Mouse (Mus musculus): Measurements from ENCODE around the gene Sertad4. TPM values are rescaled to one million over a fixed set of nuclear protein-coding genes. Genes with fewer than 3 reads are reported as not detected.
A peak's percentile ranks its signal among the peaks of the same experiment; 100 is the strongest.

The Sertad4 gene
- total and polyA plus RNA-seq, 2 experiments from 2014 or later = 4.0 to 5.0 TPM

GRCm38 (mm10) chr1:192896076-192896475, 40.5 kb upstream of the Sertad4 start:
- Histone ChIP-seq H3K27me3 (ENCODE audit: control insufficient read depth, insufficient read depth, low read length) (no peaks in the 10 kb centered on the region), H3K36me3 (replicated peaks; ENCODE audit: control insufficient read depth, insufficient read depth, low read length) (no peaks in the 10 kb centered on the region), H3K4me2 (ENCODE audit: low read depth, low read length) (no peak overlapping the region), H3K9ac (replicated peaks; ENCODE audit: low read depth, low read length) (no peak overlapping the region), H3K4me3 (ENCODE audit: low read depth, low read length) (no peak overlapping the region), H3K9me3 (replicated peaks; ENCODE audit: control insufficient read depth, low read length) (no peaks in the 10 kb centered on the region), H3K4me1 (ENCODE audit: control insufficient read depth, insufficient read depth) (no peaks in the 10 kb centered on the region), H3K27ac (ENCODE audit: low read depth) (no peak overlapping the region)
- no peak for DNase-seq (ENCODE audit: low spot score)
- WGBS = 65% methylated on average over 3 of the region's 3 CpGs
- TF ChIP-seq EP300 (IDR thresholded peaks at IDR 0.05; ENCODE audit: low read depth) = no peak
- no peak for TF ChIP-seq CTCF (IDR thresholded peaks at IDR 0.05; ENCODE audit: low read depth)
- ATAC-seq (ENCODE audit: insufficient read depth, low read depth) = no peak

GRCm38 (mm10) chr1:192890716-192891115, 35.2 kb upstream of the Sertad4 start:
- WGBS = 66% methylated on average over 3 of the region's 3 CpGs

GRCm38 (mm10) chr1:192882617-192883295, 27.2 kb upstream of the Sertad4 start:
- Histone ChIP-seq H3K27ac (ENCODE audit: low read depth) (no peak overlapping the region), H3K4me1 (ENCODE audit: control insufficient read depth, insufficient read depth) (no peaks in the 10 kb centered on the region), H3K9me3 (replicated peaks; ENCODE audit: control insufficient read depth, low read length) (no peaks in the 10 kb centered on the region), H3K36me3 (replicated peaks; ENCODE audit: control insufficient read depth, insufficient read depth, low read length) (no peaks in the 10 kb centered on the region), H3K9ac (replicated peaks; ENCODE audit: low read depth, low read length) (no peak overlapping the region), H3K4me2 (ENCODE audit: low read depth, low read length) (no peak overlapping the region), H3K27me3 (ENCODE audit: control insufficient read depth, insufficient read depth, low read length) (no peaks in the 10 kb centered on the region), H3K4me3 (ENCODE audit: low read depth, low read length) (no peak overlapping the region)
- 0 out of 2 replicates have a peak, but pooled peaks have one; percentile 19 for TF ChIP-seq CTCF (IDR thresholded peaks at IDR 0.05; ENCODE audit: low read depth)
- TF ChIP-seq EP300 (IDR thresholded peaks at IDR 0.05; ENCODE audit: low read depth) = no peak
- 75% methylated on average over 2 of the region's 2 CpGs for WGBS
- DNase-seq (ENCODE audit: low spot score) = no peak
- ATAC-seq (ENCODE audit: insufficient read depth, low read depth) = no peak

More at GRCm38 (mm10) chr1:192890716-192891115, 35.2 kb upstream of the Sertad4 start:
- Histone ChIP-seq H3K4me1 (ENCODE audit: control insufficient read depth, insufficient read depth) (no peaks in the 10 kb centered on the region), H3K27me3 (ENCODE audit: control insufficient read depth, insufficient read depth, low read length) (no peaks in the 10 kb centered on the region), H3K36me3 (replicated peaks; ENCODE audit: control insufficient read depth, insufficient read depth, low read length) (no peaks in the 10 kb centered on the region), H3K9me3 (replicated peaks; ENCODE audit: control insufficient read depth, low read length) (no peaks in the 10 kb centered on the region), H3K9ac (replicated peaks; ENCODE audit: low read depth, low read length) (no peak overlapping the region), H3K27ac (ENCODE audit: low read depth) (no peak overlapping the region), H3K4me3 (ENCODE audit: low read depth, low read length) (no peak overlapping the region), H3K4me2 (ENCODE audit: low read depth, low read length) (no peak overlapping the region)
- TF ChIP-seq EP300 (IDR thresholded peaks at IDR 0.05; ENCODE audit: low read depth) (no peak), CTCF (IDR thresholded peaks at IDR 0.05; ENCODE audit: low read depth) (no peak)
- DNase-seq (ENCODE audit: low spot score) = no peak
- no peak for ATAC-seq (ENCODE audit: insufficient read depth, low read depth)

- Histone ChIP-seq H3K27me3 (ENCODE audit: control insufficient read depth, insufficient read depth, low read length) (no peaks in the 10 kb centered on the region), H3K4me1 (ENCODE audit: control insufficient read depth, insufficient read depth) (no peaks in the 10 kb centered on the region), H3K9ac (replicated peaks; ENCODE audit: low read depth, low read length) (no peak overlapping the region), H3K27ac (ENCODE audit: low read depth) (no peak overlapping the region), H3K4me3 (ENCODE audit: low read depth, low read length) (no peak overlapping the region), H3K4me2 (ENCODE audit: low read depth, low read length) (no peak overlapping the region), H3K36me3 (replicated peaks; ENCODE audit: control insufficient read depth, insufficient read depth, low read length) (no peaks in the 10 kb centered on the region), H3K9me3 (replicated peaks; ENCODE audit: control insufficient read depth, low read length) (no peaks in the 10 kb centered on the region)
- DNase-seq (ENCODE audit: low spot score) (no peak), ATAC-seq (ENCODE audit: insufficient read depth, low read depth) (no peak)
- 81% methylated on average over 4 of the region's 4 CpGs for WGBS
- TF ChIP-seq EP300 (IDR thresholded peaks at IDR 0.05; ENCODE audit: low read depth) = no peak
- 0 out of 2 replicates have a peak, but pooled peaks have one; percentile 12 for TF ChIP-seq CTCF (IDR thresholded peaks at IDR 0.05; ENCODE audit: low read depth)
Observed at GRCm38 (mm10) chr1:192880130-192880529, 24.6 kb upstream of the Sertad4 start.

- Histone ChIP-seq H3K27me3 (ENCODE audit: control insufficient read depth, insufficient read depth, low read length) (no peaks in the 10 kb centered on the region), H3K4me3 (ENCODE audit: low read depth, low read length) (no peak overlapping the region), H3K9ac (replicated peaks; ENCODE audit: low read depth, low read length) (no peak overlapping the region), H3K36me3 (replicated peaks; ENCODE audit: control insufficient read depth, insufficient read depth, low read length) (no peaks in the 10 kb centered on the region), H3K4me2 (ENCODE audit: low read depth, low read length) (no peak overlapping the region), H3K9me3 (replicated peaks; ENCODE audit: control insufficient read depth, low read length) (no peaks in the 10 kb centered on the region), H3K4me1 (ENCODE audit: control insufficient read depth, insufficient read depth) (no peaks in the 10 kb centered on the region), H3K27ac (ENCODE audit: low read depth) (no peak overlapping the region)
- ATAC-seq (ENCODE audit: insufficient read depth, low read depth) (no peak), DNase-seq (ENCODE audit: low spot score) (no peak)
- 77% methylated on average over 7 of the region's 7 CpGs for WGBS
- TF ChIP-seq EP300 (IDR thresholded peaks at IDR 0.05; ENCODE audit: low read depth) (no peak), CTCF (IDR thresholded peaks at IDR 0.05; ENCODE audit: low read depth) (no peak)
Observed at GRCm38 (mm10) chr1:192879086-192879580, 23.6 kb upstream of the Sertad4 start.

All from heart, postnatal 0 days (tissue).